Mouse (Mus musculus): ENCODE data around the gene Col5a2. TPM values are rescaled to one million over a fixed set of nuclear protein-coding genes. Genes with fewer than 3 reads are reported as not detected.

Col5a2 gene
- total and polyA plus RNA-seq, 3 experiments: not detected

DNA sequence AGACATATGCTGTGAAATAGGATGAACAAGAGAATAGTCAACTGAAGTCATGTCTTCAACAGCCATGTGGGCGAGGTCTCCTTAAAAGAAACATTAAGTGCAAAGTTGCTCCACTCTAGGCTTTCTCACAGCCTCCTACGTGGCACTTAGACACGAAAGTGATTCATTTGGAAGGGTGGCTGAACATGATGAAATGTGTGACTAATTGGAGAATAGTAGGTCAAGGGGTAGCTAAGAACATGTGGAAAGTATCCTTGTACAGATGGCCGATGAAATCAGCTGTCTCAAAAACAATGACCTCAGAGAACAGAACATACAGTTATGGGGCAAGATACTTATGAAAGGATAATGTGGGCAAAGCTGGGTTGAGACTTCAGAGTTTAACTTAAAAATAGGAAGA is 147.1 kb downstream of the Col5a2 start:
- Histone ChIP-seq H3K9ac (ENCODE audit: insufficient read depth, low read depth) (no peak overlapping the region), H3K27ac (ENCODE audit: insufficient read depth, low read depth) (no peak overlapping the region), H3K27me3 (replicated peaks) (no peaks in the 10 kb centered on the region), H3K4me3 (replicated peaks in 1 of 3; ENCODE audit: low read depth in 2 of 3, low read length in 2 of 3, poor library complexity in 1 of 3) (no peak overlapping the region), H3K9me3 (replicated peaks; ENCODE audit: low read length) (no peaks in the 10 kb centered on the region), H3K79me2 (replicated peaks; ENCODE audit: control insufficient read depth, extremely low read depth, insufficient read depth, poor library complexity, severe bottlenecking) (no peaks in the 10 kb centered on the region), H3K4me1 (ENCODE audit: control insufficient read depth in 1 of 2, insufficient read depth in 2 of 2) (no peaks in the 10 kb centered on the region), H3K36me3 (replicated peaks in 1 of 2; ENCODE audit: control insufficient read depth in 1 of 2, insufficient read depth in 1 of 2, low read length in 1 of 2) (no peaks in the 10 kb centered on the region), H3K4me2 (ENCODE audit: insufficient read depth, low read depth, poor library complexity, severe bottlenecking) (no peak overlapping the region)
- dilution Hi-C loops (cut with MboI; ENCODE audit: extremely low pct_ligation_motif_present, extremely low pct_unique_long_range_greater_than_20kb, low sequenced_read_pairs): no loop called here
- DNase-seq (ENCODE audit: extremely low read depth): no peak
- TF ChIP-seq ZC3H11A (IDR thresholded peaks at IDR 0.05; ENCODE audit: low read depth, low read length) (no peak), EP300 (IDR thresholded peaks at IDR 0.05; ENCODE audit: low read length) (no peak), NRF1 (IDR thresholded peaks at IDR 0.05; ENCODE audit: low read depth, low read length) (no peak), ZMIZ1 (IDR thresholded peaks at IDR 0.05; ENCODE audit: low read depth, low read length) (no peak), NELFE (IDR thresholded peaks at IDR 0.05; ENCODE audit: low read depth, low read length) (no peak), MYC (IDR thresholded peaks at IDR 0.05; ENCODE audit: low read depth, low read length) (no peak), TCF12 (IDR thresholded peaks at IDR 0.05; ENCODE audit: low read depth, low read length) (no peak), ZNF384 (IDR thresholded peaks at IDR 0.05; ENCODE audit: low read depth, low read length) (no peak), POLR2A (IDR thresholded peaks at IDR 0.05; ENCODE audit: low read depth, low read length) (no peak), TBP (conservative IDR thresholded peaks at IDR 0.05; ENCODE audit: low read depth, low read length) (no peak)
- in situ Hi-C loops (cut with MboI; ENCODE audit: low pct_ligation_motif_present, low pct_unique_long_range_greater_than_20kb, low sequenced_read_pairs): no loop called here

DNA sequence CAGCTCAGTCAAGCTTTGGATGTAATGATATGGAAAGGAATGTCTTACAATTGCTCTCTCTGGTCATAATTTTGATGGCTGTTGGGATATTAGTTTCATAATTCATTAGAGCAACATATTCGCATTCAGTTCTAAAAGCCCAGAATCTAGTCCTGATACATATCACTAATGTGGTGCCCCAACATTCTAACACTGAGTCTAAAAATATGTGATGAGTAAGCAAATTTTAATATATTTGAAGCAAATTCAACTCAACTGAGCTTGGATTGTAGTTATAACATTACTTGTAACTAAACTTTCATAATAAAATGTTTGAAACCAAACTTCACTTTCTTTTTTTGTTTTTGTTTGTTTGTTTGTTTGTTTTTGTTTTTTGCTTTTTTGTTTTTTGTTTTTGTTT is 173.9 kb downstream of the Col5a2 start:
- no peak for DNase-seq (ENCODE audit: extremely low read depth)
- H3K9me3 ChIP-seq (replicated peaks; ENCODE audit: low read length): no peaks in the 10 kb centered on the region
- no peak overlapping the region for H3K4me3 ChIP-seq (replicated peaks in 1 of 3; ENCODE audit: low read depth in 2 of 3, low read length in 2 of 3, poor library complexity in 1 of 3)
- H3K9ac ChIP-seq (ENCODE audit: insufficient read depth, low read depth): no peak overlapping the region
- no peaks in the 10 kb centered on the region for H3K4me1 ChIP-seq (ENCODE audit: control insufficient read depth in 1 of 2, insufficient read depth in 2 of 2)
- H3K4me2 ChIP-seq (ENCODE audit: insufficient read depth, low read depth, poor library complexity, severe bottlenecking): no peak overlapping the region
- H3K79me2 ChIP-seq (replicated peaks; ENCODE audit: control insufficient read depth, extremely low read depth, insufficient read depth, poor library complexity, severe bottlenecking): no peaks in the 10 kb centered on the region
- H3K27ac ChIP-seq (ENCODE audit: insufficient read depth, low read depth): no peak overlapping the region
- TF ChIP-seq POLR2AphosphoS2 (IDR thresholded peaks at IDR 0.05; ENCODE audit: low read depth, low read length) (no peak), MAFK (IDR thresholded peaks at IDR 0.05; ENCODE audit: insufficient replicate concordance, low read length) (peak; percentile 64)
- no peaks in the 10 kb centered on the region for H3K36me3 ChIP-seq (replicated peaks in 1 of 2; ENCODE audit: control insufficient read depth in 1 of 2, insufficient read depth in 1 of 2, low read length in 1 of 2)
- H3K27me3 ChIP-seq (replicated peaks): no peaks in the 10 kb centered on the region
- dilution Hi-C loops (cut with MboI; ENCODE audit: extremely low pct_ligation_motif_present, extremely low pct_unique_long_range_greater_than_20kb, low sequenced_read_pairs) (no loop called here), in situ Hi-C loops (cut with MboI; ENCODE audit: low pct_ligation_motif_present, low pct_unique_long_range_greater_than_20kb, low sequenced_read_pairs) (no loop called here)

Other genes with a start within 250 kb of the Col5a2 start
- gene Col3a1, start 191.7 kb downstream of the Col5a2 start, total RNA-seq (2012; rRNA removed): not detected in 2 replicates
- gene Col3a1, start 191.7 kb downstream of the Col5a2 start, total RNA-seq (2014; rRNA removed): not detected in 2 replicates
- not detected in 2 replicates for gene Col3a1, start 191.7 kb downstream of the Col5a2 start, polyA plus RNA-seq (2012; ENCODE audit: insufficient read length, low read depth)